Mouse (Mus musculus): ENCODE results near the gene Emilin1. TPM values are rescaled to one million over a fixed set of nuclear protein-coding genes. Genes with fewer than 3 reads are reported as not detected.

Emilin1 gene
- polyA plus RNA-seq, 1 experiment from 2014 or later = 187 TPM

GRCm38 (mm10) chr5:30925217-30925616 is 12.0 kb downstream of the Emilin1 start:
- H3K27me3 ChIP-seq (replicated peaks) = 0 out of 2 replicates have a peak, but pooled peaks cover 12% of the 10 kb centered on the region
- no peak overlapping the region for H3K4me3 ChIP-seq
- WGBS = 87% methylated on average over 5 of the region's 5 CpGs
- peaks cover 8% of the 10 kb centered on the region for H3K36me3 ChIP-seq
- H3K27ac ChIP-seq (ENCODE audit: poor library complexity, severe bottlenecking) = no peak overlapping the region
- H3K4me2 ChIP-seq = no peak overlapping the region
- H3K9ac ChIP-seq = no peak overlapping the region
- peaks cover 29% of the 10 kb centered on the region for H3K4me1 ChIP-seq (replicated peaks)
- ATAC-seq (ENCODE audit: insufficient number of reproducible peaks, low FRiP score) = no peak
- H3K9me3 ChIP-seq (replicated peaks) = no peaks in the 10 kb centered on the region

- H3K27ac ChIP-seq (ENCODE audit: poor library complexity, severe bottlenecking) = no peak overlapping the region
- no peak overlapping the region for H3K4me2 ChIP-seq
- H3K4me3 ChIP-seq = no peak overlapping the region
- 0 out of 2 replicates have a peak, but pooled peaks cover 12% of the 10 kb centered on the region for H3K27me3 ChIP-seq (replicated peaks)
- no peak for ATAC-seq (ENCODE audit: insufficient number of reproducible peaks, low FRiP score)
- no peak overlapping the region for H3K9ac ChIP-seq
- 82% methylated on average over 2 of the region's 2 CpGs for WGBS
- H3K4me1 ChIP-seq (replicated peaks) = peaks cover 29% of the 10 kb centered on the region
- no peaks in the 10 kb centered on the region for H3K9me3 ChIP-seq (replicated peaks)
- no peaks in the 10 kb centered on the region; the same call in 1 of the 2 replicates for H3K36me3 ChIP-seq
Observed at GRCm38 (mm10) chr5:30926073-30926472, 12.9 kb downstream of the Emilin1 start.

- Histone ChIP-seq H3K4me2 (peak overlapping the region; percentile 52), H3K4me3 (no peak overlapping the region), H3K4me1 (replicated peaks) (peaks cover 18% of the 10 kb centered on the region), H3K36me3 (no peaks in the 10 kb centered on the region), H3K27ac (ENCODE audit: poor library complexity, severe bottlenecking) (no peak overlapping the region), H3K27me3 (replicated peaks) (0 out of 2 replicates have a peak, but pooled peaks cover 12% of the 10 kb centered on the region), H3K9me3 (replicated peaks) (no peaks in the 10 kb centered on the region), H3K9ac (no peak overlapping the region)
- ATAC-seq (ENCODE audit: insufficient number of reproducible peaks, low FRiP score) = no peak
- WGBS = 38% methylated on average over 7 of the region's 7 CpGs
Observed at GRCm38 (mm10) chr5:30927945-30928529, 14.8 kb downstream of the Emilin1 start.

- no peak overlapping the region for H3K4me2 ChIP-seq
- no peak for ATAC-seq (ENCODE audit: insufficient number of reproducible peaks, low FRiP score)
- H3K4me3 ChIP-seq = no peak overlapping the region
- H3K36me3 ChIP-seq = no peaks in the 10 kb centered on the region
- H3K9me3 ChIP-seq (replicated peaks) = no peaks in the 10 kb centered on the region
- H3K9ac ChIP-seq = no peak overlapping the region
- 0 out of 2 replicates have a peak, but pooled peaks cover 5% of the 10 kb centered on the region for H3K27me3 ChIP-seq (replicated peaks)
- no peak overlapping the region for H3K27ac ChIP-seq (ENCODE audit: poor library complexity, severe bottlenecking)
- WGBS = 48% methylated on average over 4 of the region's 4 CpGs
- H3K4me1 ChIP-seq (replicated peaks) = peaks cover 16% of the 10 kb centered on the region
Observed at GRCm38 (mm10) chr5:30930121-30930520, 16.9 kb downstream of the Emilin1 start.

- no peak overlapping the region for H3K9ac ChIP-seq
- WGBS = 74% methylated on average over 6 of the region's 6 CpGs
- ATAC-seq (ENCODE audit: insufficient number of reproducible peaks, low FRiP score) = no peak
Observed at GRCm38 (mm10) chr5:30930846-30931245, 17.6 kb downstream of the Emilin1 start.

GRCm38 (mm10) chr5:30931378-30931777 is 18.2 kb downstream of the Emilin1 start:
- WGBS = 58% methylated on average over 4 of the region's 4 CpGs
- peak overlapping the region; percentile 5; the same call in 1 of the 2 replicates for H3K9ac ChIP-seq
- H3K4me3 ChIP-seq = no peak overlapping the region
- 0 out of 2 replicates have a peak, but pooled peaks cover 4% of the 10 kb centered on the region for H3K27me3 ChIP-seq (replicated peaks)
- H3K4me1 ChIP-seq (replicated peaks) = peaks cover 16% of the 10 kb centered on the region
- H3K9me3 ChIP-seq (replicated peaks) = no peaks in the 10 kb centered on the region
- no peaks in the 10 kb centered on the region for H3K36me3 ChIP-seq
- H3K4me2 ChIP-seq = no peak overlapping the region
- H3K27ac ChIP-seq (ENCODE audit: poor library complexity, severe bottlenecking) = no peak overlapping the region
- ATAC-seq (ENCODE audit: insufficient number of reproducible peaks, low FRiP score) = no peak

More at GRCm38 (mm10) chr5:30930846-30931245, 17.6 kb downstream of the Emilin1 start:
- no peaks in the 10 kb centered on the region for H3K36me3 ChIP-seq
- no peaks in the 10 kb centered on the region for H3K9me3 ChIP-seq (replicated peaks)
- no peak overlapping the region for H3K27ac ChIP-seq (ENCODE audit: poor library complexity, severe bottlenecking)
- H3K4me1 ChIP-seq (replicated peaks) = peaks cover 16% of the 10 kb centered on the region
- H3K4me3 ChIP-seq = no peak overlapping the region
- no peak overlapping the region for H3K4me2 ChIP-seq
- 0 out of 2 replicates have a peak, but pooled peaks cover 4% of the 10 kb centered on the region for H3K27me3 ChIP-seq (replicated peaks)

- 0 out of 2 replicates have a peak, but pooled peaks cover 4% of the 10 kb centered on the region for H3K27me3 ChIP-seq (replicated peaks)
- ATAC-seq (ENCODE audit: insufficient number of reproducible peaks, low FRiP score) = no peak
- H3K4me3 ChIP-seq = no peak overlapping the region
- H3K4me1 ChIP-seq (replicated peaks) = peaks cover 16% of the 10 kb centered on the region
- 59% methylated on average over 5 of the region's 5 CpGs for WGBS
- H3K27ac ChIP-seq (ENCODE audit: poor library complexity, severe bottlenecking) = no peak overlapping the region
- H3K9me3 ChIP-seq (replicated peaks) = no peaks in the 10 kb centered on the region
- no peak overlapping the region for H3K9ac ChIP-seq
- no peaks in the 10 kb centered on the region for H3K36me3 ChIP-seq
- H3K4me2 ChIP-seq = no peak overlapping the region
Observed at GRCm38 (mm10) chr5:30933705-30934104, 20.5 kb downstream of the Emilin1 start.

- no peak for ATAC-seq (ENCODE audit: insufficient number of reproducible peaks, low FRiP score)
- H3K9me3 ChIP-seq (replicated peaks) = no peaks in the 10 kb centered on the region
Observed at GRCm38 (mm10) chr5:30934725-30935461, 21.7 kb downstream of the Emilin1 start.

GRCm38 (mm10) chr5:30943004-30943403 is 29.8 kb downstream of the Emilin1 start:
- H3K4me1 ChIP-seq (replicated peaks) = 0 out of 2 replicates have a peak, but pooled peaks cover 8% of the 10 kb centered on the region
- no peak overlapping the region for H3K4me2 ChIP-seq
- peaks cover 16% of the 10 kb centered on the region for H3K27me3 ChIP-seq (replicated peaks)
- H3K9ac ChIP-seq = no peak overlapping the region
- ATAC-seq (ENCODE audit: insufficient number of reproducible peaks, low FRiP score) = no peak
- H3K27ac ChIP-seq (ENCODE audit: poor library complexity, severe bottlenecking) = no peak overlapping the region
- no peak overlapping the region for H3K4me3 ChIP-seq
- no peaks in the 10 kb centered on the region for H3K9me3 ChIP-seq (replicated peaks)
- WGBS = 85% methylated on average over 2 of the region's 2 CpGs
- H3K36me3 ChIP-seq = no peaks in the 10 kb centered on the region

More at GRCm38 (mm10) chr5:30934725-30935461, 21.7 kb downstream of the Emilin1 start:
- H3K27ac ChIP-seq (ENCODE audit: poor library complexity, severe bottlenecking) = no peak overlapping the region
- H3K9ac ChIP-seq = no peak overlapping the region
- no peaks in the 10 kb centered on the region for H3K36me3 ChIP-seq
- H3K27me3 ChIP-seq (replicated peaks) = no peaks in the 10 kb centered on the region; the same call in 1 of the 2 replicates
- 83% methylated on average over 5 of the region's 5 CpGs for WGBS
- peaks cover 16% of the 10 kb centered on the region for H3K4me1 ChIP-seq (replicated peaks)
- H3K4me2 ChIP-seq = no peak overlapping the region
- H3K4me3 ChIP-seq = no peak overlapping the region

- peak overlapping the region; percentile 89; the same call in 1 of the 2 replicates for H3K4me2 ChIP-seq
Observed at GRCm38 (mm10) chr5:30944344-30944743, 31.1 kb downstream of the Emilin1 start.

More at GRCm38 (mm10) chr5:30944344-30944743, 31.1 kb downstream of the Emilin1 start:
- Histone ChIP-seq H3K9ac (no peak overlapping the region), H3K4me1 (replicated peaks) (peaks cover 11% of the 10 kb centered on the region), H3K27me3 (replicated peaks) (peaks cover 16% of the 10 kb centered on the region), H3K4me3 (no peak overlapping the region), H3K27ac (ENCODE audit: poor library complexity, severe bottlenecking) (no peak overlapping the region), H3K36me3 (no peaks in the 10 kb centered on the region), H3K9me3 (replicated peaks) (no peaks in the 10 kb centered on the region)
- no peak for ATAC-seq (ENCODE audit: insufficient number of reproducible peaks, low FRiP score)
- WGBS = 80% methylated on average over 6 of the region's 6 CpGs

All from heart, embryonic 12.5 days (tissue).